7 mouse cellular contexts compared by ENCODE assay signal in the genomic region with DNA sequence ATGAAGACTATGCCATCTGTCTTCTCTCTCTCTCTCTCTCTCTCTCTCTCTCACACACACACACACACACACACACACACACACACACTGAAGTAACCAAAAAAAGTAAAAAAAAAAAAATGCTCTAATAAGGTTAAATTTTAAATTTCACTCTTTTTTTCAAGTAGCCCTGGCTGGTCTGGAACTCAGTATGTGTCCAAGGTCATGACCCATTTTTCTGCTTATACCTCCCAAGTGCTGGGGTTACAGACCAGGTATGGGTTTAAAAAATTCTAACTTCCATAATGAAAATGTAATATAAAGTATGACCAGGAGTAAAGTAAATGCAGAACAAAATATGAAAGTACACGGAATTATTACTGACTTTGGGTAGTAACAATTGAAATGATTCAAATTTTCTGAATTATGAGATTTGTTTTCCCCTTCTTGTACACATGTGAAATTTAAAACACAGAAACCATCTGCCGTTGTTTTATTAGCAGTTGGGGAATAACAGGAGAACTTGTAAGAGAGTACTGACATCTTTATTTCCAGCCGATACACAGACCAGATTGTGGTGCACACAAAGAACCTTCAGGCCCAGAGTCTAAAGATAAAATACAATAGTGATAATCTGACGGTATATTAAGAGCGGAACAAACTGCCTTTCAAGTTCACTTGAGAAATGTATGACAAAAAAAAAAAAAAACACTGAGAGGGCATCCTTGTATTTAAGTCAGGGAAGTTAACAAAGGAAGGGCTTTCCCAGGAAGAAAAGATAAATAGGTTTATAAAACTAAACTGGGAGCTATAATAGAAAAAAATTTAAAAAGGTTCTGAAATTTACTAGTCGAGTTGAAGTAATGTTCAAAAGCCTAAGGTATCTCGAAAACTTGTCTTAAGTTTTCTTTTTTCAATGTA. TPM values are rescaled to one million over a fixed set of nuclear protein-coding genes. Genes with fewer than 3 reads are reported as not detected.
DNase-seq lines count a peak whose midpoint lies in the region; ATAC-seq and TF ChIP-seq lines count a peak whose summit lies in the region.

No protein-coding gene starts in this region.

- H3K4me1 ChIP-seq in lung, embryonic 16.5 days (replicated peaks; ENCODE audit: control insufficient read depth, insufficient read depth, low read length), result peaks cover 7% of the 10 kb centered on the region; the same call in 1 of the 2 replicates
- peaks cover 18% of the 10 kb centered on the region for H3K4me1 ChIP-seq in forebrain, embryonic 10.5 days
- H3K4me1 ChIP-seq in limb, embryonic 12.5 days (replicated peaks), result 0 out of 2 replicates have a peak, but pooled peaks cover 2% of the 10 kb centered on the region
- peaks cover 3% of the 10 kb centered on the region; the same call in 1 of the 2 replicates for H3K4me1 ChIP-seq in small intestine, adult 2 months (ENCODE audit: control insufficient read depth, insufficient read depth, insufficient read length, low read length)

- H3K27me3 ChIP-seq in lung, embryonic 16.5 days (ENCODE audit: control insufficient read depth, insufficient read depth, low read depth, low read length), result no peaks in the 10 kb centered on the region
- H3K27me3 ChIP-seq in forebrain, embryonic 10.5 days (ENCODE audit: poor library complexity, severe bottlenecking), result no peaks in the 10 kb centered on the region
- H3K27me3 ChIP-seq in limb, embryonic 12.5 days, result no peaks in the 10 kb centered on the region
- H3K27me3 ChIP-seq in small intestine, adult 2 months (ENCODE audit: control insufficient read depth, insufficient read depth, low read length), result no peaks in the 10 kb centered on the region

- DNase-seq in lung, postnatal 4 days, result no peak
- DNase-seq in forebrain, embryonic 10.5 days (ENCODE audit: extremely low spot score, low spot score), result no peak
- DNase-seq in thymus, postnatal 14 days, result no peak
- DNase-seq in ovary, adult 18-20 months (ENCODE audit: low spot score), result no peak

- peak overlapping the region; percentile 76 for H3K4me2 ChIP-seq in lung, embryonic 16.5 days (ENCODE audit: low read depth, low read length)
- peak overlapping the region; percentile 58 for H3K4me2 ChIP-seq in limb, embryonic 12.5 days

- WGBS in lung, embryonic 16.5 days, result 21% methylated on average over 7 of the region's 7 CpGs
- 41% methylated on average over 7 of the region's 7 CpGs for WGBS in forebrain, embryonic 10.5 days
- WGBS in limb, embryonic 12.5 days, result 27% methylated on average over 7 of the region's 7 CpGs
- 18% methylated on average over 7 of the region's 7 CpGs for WGBS in small intestine, adult 2 months

- peaks cover 2% of the 10 kb centered on the region; the same call in 1 of the 2 replicates for H3K36me3 ChIP-seq in lung, embryonic 16.5 days (ENCODE audit: control insufficient read depth, insufficient read depth, low read length)
- peaks cover 11% of the 10 kb centered on the region for H3K36me3 ChIP-seq in forebrain, embryonic 10.5 days (replicated peaks)
- H3K36me3 ChIP-seq in limb, embryonic 12.5 days, result peaks cover 7% of the 10 kb centered on the region
- H3K36me3 ChIP-seq in small intestine, adult 2 months (ENCODE audit: control insufficient read depth, insufficient read depth, low read length), result peaks cover 4% of the 10 kb centered on the region

- peak overlapping the region; percentile 93 for H3K9ac ChIP-seq in lung, embryonic 16.5 days (ENCODE audit: low read length)
- peak overlapping the region; percentile 97 for H3K9ac ChIP-seq in limb, embryonic 12.5 days (replicated peaks)

- no peak for TF ChIP-seq POLR2A in small intestine, adult 2 months (IDR thresholded peaks at IDR 0.05; ENCODE audit: low read depth, low read length)

- no peak for TF ChIP-seq CTCF in small intestine, adult 2 months (IDR thresholded peaks at IDR 0.05; ENCODE audit: extremely low read depth, insufficient read length, insufficient replicate concordance, low read depth, low read length)

- ATAC-seq in lung, embryonic 16.5 days (ENCODE audit: low read depth), result no peak
- ATAC-seq in limb, embryonic 12.5 days (ENCODE audit: insufficient number of reproducible peaks, insufficient read depth, low FRiP score, low TSS enrichment, low read depth), result no peak

- H3K27ac ChIP-seq in lung, embryonic 16.5 days (ENCODE audit: low read length), result peak overlapping the region; percentile 99
- peak overlapping the region; percentile 100 for H3K27ac ChIP-seq in forebrain, embryonic 10.5 days
- peak overlapping the region; percentile 99 for H3K27ac ChIP-seq in limb, embryonic 12.5 days
- H3K27ac ChIP-seq in small intestine, adult 2 months (ENCODE audit: insufficient read depth, low read depth, low read length), result peak overlapping the region; percentile 88

- no peaks in the 10 kb centered on the region for H3K9me3 ChIP-seq in lung, embryonic 16.5 days (ENCODE audit: control insufficient read depth, low read length)
- no peaks in the 10 kb centered on the region for H3K9me3 ChIP-seq in forebrain, embryonic 10.5 days
- H3K9me3 ChIP-seq in limb, embryonic 12.5 days, result no peaks in the 10 kb centered on the region

- peak overlapping the region; percentile 87 for H3K4me3 ChIP-seq in lung, embryonic 16.5 days (ENCODE audit: low read length)
- H3K4me3 ChIP-seq in forebrain, embryonic 10.5 days, result peak overlapping the region; percentile 93
- peak overlapping the region; percentile 90 for H3K4me3 ChIP-seq in limb, embryonic 12.5 days (replicated peaks)
- H3K4me3 ChIP-seq in small intestine, adult 2 months (ENCODE audit: low read depth, low read length), result no peak overlapping the region

RNA-seq across cellular contexts. Expression of gene Hbp1, which starts 2.0 kb away (rescaled TPM):
- polyA plus RNA-seq in lung, embryonic 16.5 days (2015; fragmentation: Nextera tagmentation; extraction: Ambion mirVana), result 146 and 157 TPM in 2 replicates
- polyA plus RNA-seq in forebrain, embryonic 10.5 days (2016; fragmentation: Nextera tagmentation; extraction: Ambion mirVana), result 69.6 and 70.4 TPM in 2 replicates
- 133 and 134 TPM in 2 replicates for polyA plus RNA-seq in limb, embryonic 12.5 days (2016; fragmentation: Nextera tagmentation; extraction: Ambion mirVana)
- polyA plus RNA-seq in small intestine, adult 2 months (2012; rRNA removed), result 22.3 and 53.5 TPM in 2 replicates
